Mouse (Mus musculus) midbrain, embryonic 12.5 days (tissue): ENCODE measurements around the gene Efhb. TPM values are rescaled to one million over a fixed set of nuclear protein-coding genes. Genes with fewer than 3 reads are reported as not detected.

Source experiments
- polyA plus RNA-seq: library from polyadenylated mRNA; unstranded; fragments of >200 nt; fragmentation: Nextera tagmentation; extraction: Ambion mirVana; gene quantifications from 2 replicates; pipeline ENCODE4 v1.2.1, GENCODE M21; 2016

Efhb gene
- polyA plus RNA-seq, 1 experiment from 2014 or later = 0.63 TPM

Other genes starting within 250 kb of the Efhb start
- 111 and 115 TPM in 2 replicates for gene Rab5a, start 15.9 kb upstream of the Efhb start, polyA plus RNA-seq
- gene Pp2d1, start 76.1 kb upstream of the Efhb start, polyA plus RNA-seq = 0.40 and 0.58 TPM in 2 replicates
- gene Kat2b, start 103.5 kb upstream of the Efhb start, polyA plus RNA-seq = 8.6 and 9.2 TPM in 2 replicates
- 39.5 and 41.8 TPM in 2 replicates for gene Sgo1, start 226.0 kb upstream of the Efhb start, polyA plus RNA-seq